Mouse (Mus musculus) midbrain, embryonic 11.5 days (tissue): ENCODE measurements around the gene Uprt. TPM values are rescaled to one million over a fixed set of nuclear protein-coding genes. Genes with fewer than 3 reads are reported as not detected.

Source experiments
- ATAC-seq: fragments of 200-750 bp; cut with Nextera tagmentation; 2 replicates; pipeline ENCODE4 v1.8.0; 2017; ENCODE audit warnings: moderate TSS enrichment, moderate library complexity; ENCODE audit not compliant: low FRiP score
- DNase-seq: peaks from one replicate; pipeline ENCODE4 v3.0.0; 2015; ENCODE audit warnings: low spot score; ENCODE audit errors: missing footprints
- H3K27ac ChIP-seq: fragments of 300-500 bp; sonication (generic); 2 replicates; pipeline ENCODE4 v1.5.1; 2014; ENCODE audit warnings: low read depth, low read length
- H3K27me3 ChIP-seq: fragments of 300-500 bp; sonication (generic); 2 replicates; pipeline ENCODE4 v1.6.1; 2014; ENCODE audit warnings: mild to moderate bottlenecking, low read length, moderate library complexity, mixed read lengths; ENCODE audit not compliant: control insufficient read depth, insufficient read depth
- H3K36me3 ChIP-seq: fragments of 300-500 bp; sonication (generic); 2 replicates; pipeline ENCODE4 v1.6.1; 2014; ENCODE audit warnings: mild to moderate bottlenecking, low read length, moderate library complexity, mixed read lengths; ENCODE audit not compliant: control insufficient read depth, insufficient read depth
- H3K4me1 ChIP-seq: fragments of 300-500 bp; sonication (generic); 2 replicates; pipeline ENCODE4 v1.6.1; 2014; ENCODE audit warnings: low read length; ENCODE audit not compliant: control insufficient read depth, insufficient read depth
- H3K4me2 ChIP-seq: fragments of 300-500 bp; sonication (generic); 2 replicates; pipeline ENCODE4 v1.6.1; 2014; ENCODE audit warnings: mild to moderate bottlenecking, moderate library complexity
- H3K4me3 ChIP-seq: fragments of 300-500 bp; sonication (generic); 2 replicates; pipeline ENCODE4 v1.5.1; 2014; ENCODE audit warnings: low read depth, low read length
- H3K9ac ChIP-seq: fragments of 300-500 bp; sonication (generic); 2 replicates; pipeline ENCODE4 v1.6.1; 2014; ENCODE audit warnings: low read length
- H3K9me3 ChIP-seq: fragments of 300-500 bp; sonication (generic); 2 replicates; pipeline ENCODE4 v1.6.1; 2016; ENCODE audit warnings: low read length; ENCODE audit not compliant: control insufficient read depth
- WGBS: fragments of 180-500 bp; shearing (Covaris S2); extraction: QIAGEN DNeasy Blood & Tissue Kit; methylation state at CpG from one replicate; pipeline ENCODE4 v1.1.7; 2014; 5-methylcytosine and 5-hydroxymethylcytosine counted together
- polyA plus RNA-seq: library from polyadenylated mRNA; unstranded; fragments of >200 nt; fragmentation: Nextera tagmentation; extraction: Ambion mirVana; gene quantifications from 2 replicates; pipeline ENCODE4 v1.2.1, GENCODE M21; 2014

Gene Uprt
- 1.4 and 2.0 TPM in 2 replicates for polyA plus RNA-seq

GRCm38 (mm10) chrX:104482572-104483443 is at the start of gene Uprt:
Uprt (plus strand) TSS chrX:104482818.
- Histone ChIP-seq H3K4me2 (peak within 1 kb of the TSS; percentile 49), H3K27me3 (peaks cover 15% of the 10 kb centered on the region), H3K4me1 (no peaks in the 10 kb centered on the region), H3K36me3 (no peaks in the 10 kb centered on the region), H3K9ac (peak within 1 kb of the TSS; percentile 61), H3K9me3 (no peaks in the 10 kb centered on the region), H3K27ac (no peak within 1 kb of the TSS; the same call in 1 of the 2 replicates), H3K4me3 (peak within 1 kb of the TSS; percentile 45)
- peak; percentile 98 for ATAC-seq
- 24% methylated on average over 34 of the region's 34 CpGs for WGBS
- DNase-seq, result peak; percentile 91

- Histone ChIP-seq H3K9ac (no peak overlapping the region), H3K9me3 (no peaks in the 10 kb centered on the region), H3K4me2 (no peak overlapping the region), H3K36me3 (no peaks in the 10 kb centered on the region), H3K27me3 (peaks cover 9% of the 10 kb centered on the region), H3K27ac (no peak overlapping the region), H3K4me3 (no peak overlapping the region), H3K4me1 (no peaks in the 10 kb centered on the region)
- WGBS, result 41% methylated on average over 1 of the region's 1 CpGs
- no peak for DNase-seq
- ATAC-seq, result no peak
Measured at GRCm38 (mm10) chrX:104433456-104433855, 49.2 kb upstream of the Uprt start.

- H3K4me3 ChIP-seq, result no peak overlapping the region
- H3K27ac ChIP-seq, result no peak overlapping the region
- H3K36me3 ChIP-seq, result no peaks in the 10 kb centered on the region
- ATAC-seq, result no peak
- no peak overlapping the region for H3K4me2 ChIP-seq
- no peaks in the 10 kb centered on the region for H3K9me3 ChIP-seq
- H3K4me1 ChIP-seq, result no peaks in the 10 kb centered on the region
- no peak overlapping the region for H3K9ac ChIP-seq
- DNase-seq, result no peak
- peaks cover 3% of the 10 kb centered on the region; the same call in 1 of the 2 replicates for H3K27me3 ChIP-seq
- WGBS, result 86% methylated on average over 1 of the region's 1 CpGs
Measured at GRCm38 (mm10) chrX:104452433-104452832, 30.2 kb upstream of the Uprt start.

GRCm38 (mm10) chrX:104461755-104462154 is 20.9 kb upstream of the Uprt start:
- Histone ChIP-seq H3K4me2 (no peak overlapping the region), H3K4me1 (no peaks in the 10 kb centered on the region), H3K9ac (no peak overlapping the region), H3K4me3 (no peak overlapping the region), H3K9me3 (no peaks in the 10 kb centered on the region), H3K27ac (no peak overlapping the region), H3K27me3 (peaks cover 3% of the 10 kb centered on the region; the same call in 1 of the 2 replicates), H3K36me3 (no peaks in the 10 kb centered on the region)
- ATAC-seq (no peak), DNase-seq (no peak)
- WGBS, result 45% methylated on average over 2 of the region's 2 CpGs

GRCm38 (mm10) chrX:104464376-104464775 is 18.2 kb upstream of the Uprt start:
- Histone ChIP-seq H3K4me2 (no peak overlapping the region), H3K9me3 (no peaks in the 10 kb centered on the region), H3K27ac (no peak overlapping the region), H3K4me1 (no peaks in the 10 kb centered on the region), H3K27me3 (peaks cover 3% of the 10 kb centered on the region; the same call in 1 of the 2 replicates), H3K9ac (no peak overlapping the region), H3K4me3 (no peak overlapping the region), H3K36me3 (no peaks in the 10 kb centered on the region)
- WGBS, result 80% methylated on average over 6 of the region's 6 CpGs
- DNase-seq (no peak), ATAC-seq (no peak)

- Histone ChIP-seq H3K9ac (no peak overlapping the region), H3K4me1 (no peaks in the 10 kb centered on the region), H3K27ac (no peak overlapping the region), H3K4me3 (no peak overlapping the region), H3K36me3 (no peaks in the 10 kb centered on the region), H3K27me3 (peaks cover 24% of the 10 kb centered on the region), H3K4me2 (no peak overlapping the region), H3K9me3 (no peaks in the 10 kb centered on the region)
- WGBS, result 23% methylated on average over 2 of the region's 2 CpGs
- no peak for ATAC-seq
- DNase-seq, result no peak
Measured at GRCm38 (mm10) chrX:104478041-104478440, 4.6 kb upstream of the Uprt start.

- H3K27ac ChIP-seq, result no peak overlapping the region
- no peaks in the 10 kb centered on the region for H3K9me3 ChIP-seq
- peak overlapping the region; percentile 61 for H3K9ac ChIP-seq
- H3K27me3 ChIP-seq, result peaks cover 11% of the 10 kb centered on the region
- peak overlapping the region; percentile 49 for H3K4me2 ChIP-seq
- DNase-seq (no peak), ATAC-seq (peak; percentile 45; the same call in 1 of the 2 replicates)
- no peaks in the 10 kb centered on the region for H3K4me1 ChIP-seq
- WGBS, result 28% methylated on average over 6 of the region's 6 CpGs
- H3K36me3 ChIP-seq, result no peaks in the 10 kb centered on the region
- H3K4me3 ChIP-seq, result peak overlapping the region; percentile 45
Measured at GRCm38 (mm10) chrX:104483444-104483808, 808 bp downstream of the Uprt start.

GRCm38 (mm10) chrX:104485596-104485995 is 3.0 kb downstream of the Uprt start:
- no peaks in the 10 kb centered on the region for H3K36me3 ChIP-seq
- WGBS, result 82% methylated on average over 2 of the region's 2 CpGs
- no peak overlapping the region for H3K4me2 ChIP-seq
- no peak overlapping the region for H3K4me3 ChIP-seq
- peaks cover 12% of the 10 kb centered on the region for H3K27me3 ChIP-seq
- ATAC-seq, result no peak
- no peak overlapping the region for H3K9ac ChIP-seq
- H3K9me3 ChIP-seq, result no peaks in the 10 kb centered on the region
- H3K4me1 ChIP-seq, result no peaks in the 10 kb centered on the region
- H3K27ac ChIP-seq, result no peak overlapping the region
- no peak for DNase-seq

GRCm38 (mm10) chrX:104488036-104488435 is 5.4 kb downstream of the Uprt start:
- Histone ChIP-seq H3K4me1 (no peaks in the 10 kb centered on the region), H3K27me3 (peaks cover 9% of the 10 kb centered on the region), H3K4me3 (no peak overlapping the region), H3K4me2 (no peak overlapping the region), H3K9ac (no peak overlapping the region), H3K9me3 (no peaks in the 10 kb centered on the region), H3K36me3 (no peaks in the 10 kb centered on the region), H3K27ac (no peak overlapping the region)
- ATAC-seq (no peak), DNase-seq (no peak)
- WGBS, result 83% methylated on average over 3 of the region's 3 CpGs
